In the genomic region with DNA sequence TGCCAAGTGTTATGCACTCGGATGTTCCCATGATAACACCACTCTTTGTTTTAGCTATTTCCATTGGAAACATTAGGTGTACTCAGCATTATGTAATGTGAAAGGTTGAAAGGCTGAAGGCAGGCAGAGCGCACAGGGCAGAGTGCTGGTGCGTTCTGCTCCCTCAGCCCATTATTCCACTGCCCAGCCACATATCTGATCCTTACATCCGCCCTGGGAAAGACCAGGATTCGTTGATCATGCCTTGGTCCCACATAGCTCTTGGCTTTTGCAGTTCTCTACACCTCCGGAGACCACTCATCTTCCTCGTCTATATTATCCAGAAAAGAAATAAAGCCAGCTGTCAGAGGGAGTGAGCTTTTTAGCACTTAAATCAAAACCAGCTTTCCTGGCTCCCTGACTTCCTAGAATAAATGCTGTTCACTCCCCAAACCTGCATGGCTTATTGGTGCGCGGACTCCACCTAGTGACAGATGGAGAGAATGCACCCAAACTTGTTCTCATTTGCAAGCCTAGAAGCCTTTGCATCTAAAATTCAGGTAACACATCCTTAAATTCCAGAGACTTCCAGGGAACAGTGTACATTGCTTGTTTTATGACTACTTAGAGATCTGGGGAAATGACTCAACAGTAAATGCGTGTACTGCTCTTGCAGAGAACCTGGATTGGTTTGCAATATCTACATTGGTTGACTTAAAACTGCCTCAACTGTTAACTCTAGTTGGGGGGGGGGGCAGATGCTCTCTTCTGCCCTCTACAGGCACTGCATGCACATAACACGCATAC, we compare ENCODE assay signal across 9 mouse cellular contexts. TPM values are rescaled to one million over a fixed set of nuclear protein-coding genes. Genes with fewer than 3 reads are reported as not detected.
A peak's percentile ranks its signal among the peaks of the same experiment; 100 is the strongest.
DNase-seq lines count a peak whose midpoint lies in the region; ATAC-seq lines count a peak whose summit lies in the region.
"Had no signal": no experiment of that assay in that cellular context is flagged by ENCODE, and none has a peak within 500 bp of the region (broad histone marks: within the 10 kb centered on the region; RNA-seq: fewer than 3 reads in every experiment).

No protein-coding gene starts in this region.

- ATAC-seq in embryonic facial prominence, embryonic 13.5 days (ENCODE audit: insufficient number of reproducible peaks, insufficient read depth, low FRiP score, low TSS enrichment, low read depth), result 0 out of 2 replicates have a peak, but pooled peaks have one; percentile 63
- ATAC-seq in erythroblast, adult 5-6 weeks (replicated peaks; ENCODE audit: low FRiP score, poor library complexity, severe bottlenecking), result no peak

- no peak overlapping the region for H3K9ac ChIP-seq in embryonic facial prominence, embryonic 13.5 days
- H3K9ac ChIP-seq: heart, embryonic 15.5 days had no signal

- WGBS in embryonic facial prominence, embryonic 13.5 days, result 29% methylated on average over 11 of the region's 11 CpGs

- H3K4me2 ChIP-seq in embryonic facial prominence, embryonic 13.5 days, result peak overlapping the region; percentile 45
- H3K4me2 ChIP-seq: heart, embryonic 15.5 days had no signal

- H3K27me3 ChIP-seq in embryonic facial prominence, embryonic 13.5 days, result no peaks in the 10 kb centered on the region
- H3K27me3 ChIP-seq: heart, embryonic 15.5 days had no signal

- no peak overlapping the region for H3K27ac ChIP-seq in embryonic facial prominence, embryonic 13.5 days
- H3K27ac ChIP-seq: heart, embryonic 15.5 days had no signal

- H3K4me1 ChIP-seq in embryonic facial prominence, embryonic 13.5 days, result peaks cover 4% of the 10 kb centered on the region; the same call in 1 of the 2 replicates
- H3K4me1 ChIP-seq: heart, embryonic 15.5 days had no signal

- no peaks in the 10 kb centered on the region for H3K36me3 ChIP-seq in embryonic facial prominence, embryonic 13.5 days
- H3K36me3 ChIP-seq: heart, embryonic 15.5 days had no signal

- H3K9me3 ChIP-seq in embryonic facial prominence, embryonic 13.5 days, result no peaks in the 10 kb centered on the region
- H3K9me3 ChIP-seq: heart, embryonic 15.5 days had no signal

- no peak overlapping the region for H3K4me3 ChIP-seq in embryonic facial prominence, embryonic 13.5 days
- H3K4me3 ChIP-seq: heart, embryonic 15.5 days had no signal

- peak; percentile 91 for DNase-seq in ES-CJ7 (ENCODE audit: low read depth, low spot score)
- peak; percentile 64 for DNase-seq in adrenal gland, postnatal 36 days
- peak; percentile 78 for DNase-seq in heart, postnatal 4 days
- peak; percentile 78 for DNase-seq in layer of hippocampus, adult 9-11 months
- peak; percentile 74 for DNase-seq in lung, postnatal 14 days
- peak; percentile 94 to 98 for DNase-seq in right cerebral cortex, adult 2 months (ENCODE audit: low spot score in 2 of 2)

RNA-seq across cellular contexts. Expression of gene Gm8994, which starts 26.3 kb away (rescaled TPM):
- not detected for total RNA-seq in adrenal gland, postnatal 36 days (2021)
- not detected in 2 replicates for polyA plus RNA-seq in embryonic facial prominence, embryonic 13.5 days (2015; fragmentation: Nextera tagmentation; extraction: Ambion mirVana)
- total RNA-seq in heart, postnatal 4 days (2021), result not detected
- total RNA-seq in erythroblast, adult 5-6 weeks (2015; ENCODE audit: low replicate concordance), result not detected in 2 replicates
- total RNA-seq in erythroblast, adult 5-6 weeks (2017; ENCODE audit: low replicate concordance), result not detected in 2 replicates
- polyA plus RNA-seq: heart, embryonic 15.5 days had no signal
